ENCODE assay signal across 20 mouse cellular contexts in genomic region chr1:42875271-42875670, GRCm38 (mm10).
"Had no signal": no experiment of that assay in that cellular context is flagged by ENCODE, and none has a peak within 500 bp of the region (broad histone marks: within the 10 kb centered on the region; RNA-seq: fewer than 3 reads in every experiment).

No protein-coding gene starts in this region.

- DNase-seq: kidney, postnatal 14 days; kidney, postnatal 4 days; left cerebral cortex, postnatal 4 days; liver, postnatal 0 days; lung, embryonic 14.5 days; retina, postnatal 1 day; right cerebral cortex, postnatal 25 days; spleen, adult 18-20 months; thymus, postnatal 25 days had no signal

- H3K4me2 ChIP-seq: limb, embryonic 12.5 days; limb, embryonic 15.5 days; liver, embryonic 11.5 days; lung, embryonic 14.5 days; midbrain, embryonic 13.5 days; neural tube, embryonic 13.5 days; stomach, embryonic 15.5 days had no signal

- H3K4me1 ChIP-seq: limb, embryonic 12.5 days; limb, embryonic 15.5 days; stomach, embryonic 15.5 days had no signal

- H3K36me3 ChIP-seq: limb, embryonic 12.5 days; midbrain, embryonic 13.5 days; stomach, embryonic 15.5 days had no signal

- H3K4me3 ChIP-seq: limb, embryonic 12.5 days; limb, embryonic 15.5 days; midbrain, embryonic 13.5 days; myocyte; neural tube, embryonic 13.5 days; stomach, embryonic 15.5 days had no signal

- H3K9ac ChIP-seq: limb, embryonic 12.5 days; limb, embryonic 15.5 days; liver, embryonic 14.5 days; liver, postnatal 0 days; lung, embryonic 14.5 days; midbrain, embryonic 13.5 days; neural tube, embryonic 13.5 days; stomach, embryonic 15.5 days had no signal

- H3K27ac ChIP-seq: limb, embryonic 12.5 days; limb, embryonic 15.5 days; liver, embryonic 14.5 days; macrophage; stomach, embryonic 15.5 days had no signal

- H3K9me3 ChIP-seq: limb, embryonic 12.5 days; limb, embryonic 15.5 days; midbrain, embryonic 13.5 days; neural tube, embryonic 13.5 days; stomach, embryonic 15.5 days had no signal

- ATAC-seq: liver, postnatal 0 days; lung, postnatal 0 days; midbrain, embryonic 13.5 days; midbrain, embryonic 16.5 days had no signal

- H3K27me3 ChIP-seq: limb, embryonic 12.5 days; limb, embryonic 15.5 days; midbrain, embryonic 13.5 days; neural tube, embryonic 13.5 days; stomach, embryonic 15.5 days had no signal
